Mouse (Mus musculus) ovary, adult 2 months (tissue): ENCODE results near the gene Fam227b. TPM values are rescaled to one million over a fixed set of nuclear protein-coding genes. Genes with fewer than 3 reads are reported as not detected.

ENCODE experiments used
- polyA plus RNA-seq: library from polyadenylated mRNA; depleted of rRNA; stranded (reverse); fragments of >200 nt; gene quantifications from 2 replicates; pipeline ENCODE4 v1.2.3, GENCODE M21; 2012; rRNA removed

Fam227b gene
- polyA plus RNA-seq, result not detected in 2 replicates

DNA sequence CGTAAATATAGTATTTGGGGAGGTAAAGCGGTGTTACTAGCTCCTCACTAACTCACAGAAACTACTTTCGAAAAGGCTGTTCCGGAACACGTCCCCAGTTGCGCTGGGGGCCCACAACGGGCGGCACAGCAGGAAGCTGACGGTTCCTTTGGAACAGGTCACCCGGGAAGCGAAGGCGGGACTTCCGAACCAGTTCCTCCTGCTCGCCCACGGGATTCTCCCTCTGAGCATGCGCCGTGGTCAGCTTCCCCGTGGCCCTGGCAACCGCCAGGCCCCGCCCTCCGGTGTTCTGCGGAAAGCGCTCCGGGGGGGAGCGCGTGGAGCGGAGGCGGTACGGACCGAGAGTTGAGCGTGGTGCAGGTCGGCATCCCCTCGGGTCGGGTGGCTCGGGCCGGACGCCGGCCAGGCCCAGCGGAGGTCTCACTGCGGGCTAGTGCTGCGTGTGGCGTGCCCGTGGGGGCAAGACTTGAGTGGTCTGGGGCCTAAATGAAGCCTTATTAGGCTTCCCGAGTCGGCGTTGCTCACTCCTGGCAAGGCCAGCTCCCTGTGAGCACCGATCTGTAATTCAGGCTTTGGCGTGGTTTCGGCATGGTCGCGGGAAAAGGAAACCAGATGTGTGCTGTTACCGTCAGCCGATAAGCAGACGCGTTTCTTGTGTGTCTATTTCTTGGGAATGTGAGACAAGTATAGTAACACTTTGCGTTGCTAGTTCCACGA is at the start of gene Fam227b, which contains the start of gene Dtwd1:
Gene Fam227b (minus strand): TSS at position 150 of the 717 bp plus-strand sequence.
Gene Dtwd1 (plus strand): TSS at position 287 of the 717 bp plus-strand sequence.

GRCm38 (mm10) chr2:126034379-126035005 is 117.3 kb downstream of the Fam227b start, which contains the start of gene Fgf7:
Gene Fgf7 (plus strand): TSS chr2:126034658.

Other genes with a start within 250 kb of the Fam227b start
- 2.2 and 2.9 TPM in 2 replicates for gene Fgf7, start 117.3 kb downstream of the Fam227b start, polyA plus RNA-seq
- 1.4 and 2.8 TPM in 2 replicates for gene Dtwd1, start 137 bp upstream of the Fam227b start, polyA plus RNA-seq
- not detected in 2 replicates for gene Gm17555, start 63.1 kb upstream of the Fam227b start, polyA plus RNA-seq